Mouse (Mus musculus) adipose tissue, adult 10 weeks (tissue): Measurements from ENCODE around the gene Idua. TPM values are rescaled to one million over a fixed set of nuclear protein-coding genes. Genes with fewer than 3 reads are reported as not detected.

Experiments used
- polyA plus RNA-seq: library from polyadenylated mRNA; stranded (reverse); fragments of 350-450 nt; fragmentation: Illumina TruSeq; extraction: RNeasy Lipid Tissue Mini Kit (QIAGEN cat#74804); gene quantifications from one replicate; pipeline ENCODE4 v1.2.3, GENCODE M21; 2014; ENCODE audit warnings: low read depth, low replicate concordance

The Idua gene
- polyA plus RNA-seq, result 23.0 TPM

GRCm38 (mm10) chr5:108659698-108660631 is at the start of gene Idua:
TSS of gene Idua (plus strand) at chr5:108660331.

DNA sequence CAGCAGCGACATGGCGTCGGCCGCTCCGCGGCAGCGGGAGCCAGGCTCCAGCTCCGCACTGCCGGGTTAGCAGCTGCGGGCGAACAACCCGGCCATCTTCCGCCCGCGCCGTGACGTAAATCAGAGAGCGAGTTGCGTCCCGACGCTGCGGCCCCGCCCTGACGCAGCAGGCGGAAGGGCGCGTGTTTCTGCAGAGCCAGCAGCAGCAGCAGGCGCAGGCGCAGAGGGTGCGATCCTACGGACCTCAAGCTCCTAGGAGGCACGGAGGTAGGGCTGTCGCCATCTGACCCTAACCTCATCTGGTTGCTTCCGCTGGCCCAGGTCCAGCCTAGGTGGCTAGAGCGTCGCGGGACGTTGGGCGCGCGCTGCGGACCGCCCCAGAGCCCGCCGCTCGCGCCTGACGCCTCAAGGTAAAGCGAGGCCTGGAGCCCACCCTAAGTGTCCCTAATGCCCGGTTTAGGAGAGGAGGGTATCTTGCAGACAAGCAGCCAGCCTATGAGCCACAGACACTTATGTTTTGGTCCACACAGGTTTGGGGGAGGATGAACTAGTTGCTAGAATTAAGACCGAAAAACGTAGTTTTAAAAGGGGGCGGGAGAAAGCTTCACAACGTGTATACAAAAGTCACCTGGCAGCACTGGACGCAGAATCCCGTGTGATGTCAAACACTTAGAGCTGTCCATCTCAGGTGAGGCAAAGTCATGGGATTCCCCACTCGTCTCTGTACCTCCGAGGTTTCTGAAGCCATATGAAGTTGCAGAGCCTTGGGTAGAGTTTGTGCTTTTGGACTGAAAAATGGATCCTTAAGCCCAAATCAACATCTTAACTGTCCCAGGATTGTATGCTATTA is 30.3 kb upstream of the Idua start, which contains the start of the genes Gak and Tmem175:
Gak (minus strand) TSS at position 122 of the 850 bp plus-strand sequence.
Tmem175 (plus strand) TSS at position 137 of the 850 bp plus-strand sequence.

DNA sequence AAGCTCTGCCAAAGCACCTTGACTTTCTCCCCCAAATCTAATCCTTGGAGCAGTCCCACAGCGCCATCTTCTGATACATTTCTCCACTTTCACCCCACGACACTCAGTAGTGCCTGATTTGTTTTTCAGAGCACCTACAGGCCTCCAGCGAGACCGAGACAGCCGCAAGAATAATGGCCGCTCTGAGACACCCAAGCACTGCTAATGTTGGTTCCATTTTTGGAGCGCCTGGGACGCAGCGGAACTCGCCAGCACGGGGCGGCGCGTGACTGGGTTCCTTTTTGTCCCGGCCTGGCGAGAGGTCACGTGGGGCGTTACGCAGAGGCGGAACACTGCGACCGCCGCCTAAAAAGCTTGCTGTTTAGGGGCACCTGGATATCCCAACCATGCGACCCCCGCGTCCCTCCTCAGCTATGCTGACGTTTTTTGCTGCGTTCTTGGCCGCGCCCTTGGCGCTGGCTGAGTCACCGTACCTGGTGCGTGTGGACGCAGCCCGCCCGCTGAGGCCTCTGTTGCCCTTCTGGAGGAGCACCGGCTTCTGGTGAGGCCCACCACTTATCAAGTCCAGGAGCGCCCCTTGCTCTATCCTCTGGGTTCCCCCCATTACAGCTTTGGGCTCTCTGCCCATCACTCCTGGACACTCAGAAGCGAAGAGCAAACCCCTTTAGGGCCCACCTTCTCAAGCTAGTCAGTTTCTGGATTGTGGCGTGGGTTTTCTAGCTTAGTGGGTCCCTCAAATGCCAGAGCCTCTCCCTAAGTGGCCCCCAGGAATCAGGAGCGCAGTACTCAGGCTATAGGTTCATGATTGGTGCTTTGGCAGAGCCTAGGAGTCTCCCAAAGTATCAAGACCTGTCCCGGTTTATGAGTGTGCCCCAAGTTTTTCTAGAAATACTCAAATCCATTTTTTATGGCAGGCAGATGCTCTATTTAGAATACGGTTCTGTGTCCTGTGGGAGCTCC is 9.1 kb downstream of the Idua start, which contains the start of gene Dgkq:
Dgkq (minus strand) TSS at position 696 of the 960 bp plus-strand sequence.

GRCm38 (mm10) chr5:108675251-108675816 is 15.2 kb downstream of the Idua start, which contains the start of gene Slc26a1:
TSS of gene Slc26a1 (minus strand) at chr5:108675569.

DNA sequence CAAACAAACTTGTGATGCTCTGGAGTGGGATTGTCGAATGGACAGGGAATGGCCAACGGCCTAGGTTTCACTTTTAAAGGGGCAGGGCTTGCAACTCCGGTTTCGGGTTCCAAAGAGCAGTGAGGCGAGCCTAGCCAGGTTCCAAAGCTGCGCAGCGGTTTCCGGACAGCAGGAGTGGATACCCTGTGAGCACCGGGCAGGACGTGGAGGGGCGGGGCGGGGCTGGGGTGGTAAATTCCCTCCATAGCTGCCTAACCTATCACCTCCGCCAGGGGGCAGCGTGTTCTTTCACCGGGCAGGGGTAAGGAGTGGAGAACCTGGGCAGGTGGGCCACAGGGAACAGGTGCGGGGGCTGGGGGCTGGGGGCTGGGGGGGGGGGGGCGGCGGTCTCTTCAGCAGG is 32.1 kb downstream of the Idua start, which contains the start of gene Fgfrl1:
Fgfrl1 (plus strand) TSS at position 112 of the 400 bp plus-strand sequence.

Other genes with a start within 250 kb of the Idua start
- 435 TPM for gene Atp5k, start 225.9 kb upstream of the Idua start, polyA plus RNA-seq
- 5.0 TPM for gene Mfsd7a, start 211.4 kb upstream of the Idua start, polyA plus RNA-seq
- 11.3 TPM for gene Pcgf3, start 199.1 kb upstream of the Idua start, polyA plus RNA-seq
- 0.67 TPM for gene Cplx1, start 110.3 kb upstream of the Idua start, polyA plus RNA-seq
- gene Gak, start 30.6 kb upstream of the Idua start, polyA plus RNA-seq, result 66.0 TPM
- 34.5 TPM for gene Tmem175, start 30.6 kb upstream of the Idua start, polyA plus RNA-seq
- 12.9 TPM for gene Dgkq, start 9.3 kb downstream of the Idua start, polyA plus RNA-seq
- not detected for gene Slc26a1, start 15.2 kb downstream of the Idua start, polyA plus RNA-seq
- gene Fgfrl1, start 32.1 kb downstream of the Idua start, polyA plus RNA-seq, result 87.8 TPM
- not detected for gene Rnf212, start 114.7 kb downstream of the Idua start, polyA plus RNA-seq
- not detected for gene Tmed11, start 135.0 kb downstream of the Idua start, polyA plus RNA-seq
- not detected for gene Vmn2r8, start 148.5 kb downstream of the Idua start, polyA plus RNA-seq
- gene Vmn2r9, start 192.3 kb downstream of the Idua start, polyA plus RNA-seq, result not detected